Mouse (Mus musculus) spleen, embryonic (tissue): Measurements from ENCODE around the gene Spon1.

Experiments used
- CTCF ChIA-PET: fragments of 350-600 bp; sonication (Branson Sonifier 250); formaldehyde crosslinking; loops from one replicate; lab custom pipeline; 2022; lab: Charles Lee

Spon1 gene

DNA sequence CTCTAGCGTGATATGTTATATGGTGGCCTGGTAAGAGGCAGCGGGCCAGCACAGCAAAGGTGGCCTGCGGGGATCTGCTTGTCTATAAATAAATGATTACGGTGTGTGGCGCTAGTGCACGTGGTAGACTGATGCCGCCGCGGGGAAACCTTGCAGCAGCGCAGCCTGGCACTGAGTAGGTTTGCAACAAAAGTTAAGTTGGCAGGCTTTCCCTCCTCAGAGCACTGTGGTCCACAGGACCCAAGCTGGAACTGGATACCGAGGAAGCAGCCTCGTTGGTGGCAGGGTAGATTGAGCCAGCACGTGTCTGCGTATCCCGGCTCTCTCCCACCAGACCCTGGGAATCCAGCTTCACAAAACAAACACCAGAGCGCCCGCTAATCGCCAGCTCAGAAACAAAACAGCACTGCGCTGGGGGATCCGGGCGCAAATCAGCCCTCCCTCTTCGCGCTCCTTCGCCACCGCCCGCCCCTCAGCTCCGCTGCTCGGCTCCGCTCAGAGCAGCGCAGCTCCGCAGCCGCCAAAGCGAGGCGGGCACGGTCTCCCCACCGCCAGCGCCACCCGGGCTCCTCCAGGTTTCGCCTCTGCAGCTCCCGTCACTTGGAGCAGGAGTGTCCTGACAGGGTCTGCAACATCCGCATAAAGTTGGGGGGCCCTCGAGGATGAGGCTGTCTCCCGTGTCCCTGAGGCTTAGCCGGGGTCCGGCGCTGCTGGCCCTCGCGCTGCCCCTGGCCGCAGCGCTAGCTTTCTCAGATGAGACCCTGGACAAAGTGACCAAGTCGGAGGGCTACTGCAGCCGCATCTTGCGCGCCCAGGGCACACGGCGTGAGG lies at the start of gene Spon1:
Gene Spon1 (plus strand): TSS at position 332 of the 831 bp plus-strand sequence.
- CTCF ChIA-PET, result no interaction called here

DNA sequence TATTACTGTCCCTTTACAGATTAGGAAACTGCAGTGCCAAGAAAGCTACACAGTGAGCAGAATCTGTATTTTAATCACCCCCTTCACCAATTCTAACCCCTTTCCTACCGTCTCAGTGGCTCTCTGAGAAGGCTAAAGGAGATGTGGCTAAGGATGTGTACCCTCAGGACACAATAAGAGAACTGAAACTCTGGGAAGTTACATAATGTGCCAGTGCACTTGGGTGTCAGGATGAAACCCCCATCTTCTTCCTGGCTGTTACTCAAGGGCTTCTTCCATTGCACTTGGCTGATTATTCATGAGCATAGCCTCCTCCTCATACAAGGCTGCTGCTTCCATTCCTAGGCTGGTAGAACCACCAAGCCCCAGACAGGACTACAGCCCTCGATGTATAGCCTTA lies 43.8 kb upstream of the Spon1 start:
- CTCF ChIA-PET, result no interaction called here

DNA sequence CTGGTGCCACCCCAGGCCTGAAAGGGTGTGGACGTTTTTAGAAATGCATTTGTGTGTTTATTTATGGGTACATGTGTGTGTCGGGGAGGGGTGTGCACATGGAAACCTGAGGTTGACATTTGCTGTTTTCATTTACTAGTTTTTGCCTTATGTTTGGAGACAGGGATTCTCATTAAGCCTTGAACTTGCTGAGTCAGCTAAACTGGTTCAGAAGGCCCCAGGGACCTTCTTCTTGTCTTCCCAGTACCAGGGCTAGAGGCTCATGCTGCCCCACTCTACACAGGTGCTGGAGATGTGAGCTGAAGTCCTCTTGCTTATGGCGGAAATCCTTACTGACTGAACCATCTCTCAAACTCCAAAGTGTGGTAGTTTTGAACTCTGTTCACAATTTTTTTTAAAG lies 41.9 kb upstream of the Spon1 start:
- CTCF ChIA-PET, result no interaction called here

DNA sequence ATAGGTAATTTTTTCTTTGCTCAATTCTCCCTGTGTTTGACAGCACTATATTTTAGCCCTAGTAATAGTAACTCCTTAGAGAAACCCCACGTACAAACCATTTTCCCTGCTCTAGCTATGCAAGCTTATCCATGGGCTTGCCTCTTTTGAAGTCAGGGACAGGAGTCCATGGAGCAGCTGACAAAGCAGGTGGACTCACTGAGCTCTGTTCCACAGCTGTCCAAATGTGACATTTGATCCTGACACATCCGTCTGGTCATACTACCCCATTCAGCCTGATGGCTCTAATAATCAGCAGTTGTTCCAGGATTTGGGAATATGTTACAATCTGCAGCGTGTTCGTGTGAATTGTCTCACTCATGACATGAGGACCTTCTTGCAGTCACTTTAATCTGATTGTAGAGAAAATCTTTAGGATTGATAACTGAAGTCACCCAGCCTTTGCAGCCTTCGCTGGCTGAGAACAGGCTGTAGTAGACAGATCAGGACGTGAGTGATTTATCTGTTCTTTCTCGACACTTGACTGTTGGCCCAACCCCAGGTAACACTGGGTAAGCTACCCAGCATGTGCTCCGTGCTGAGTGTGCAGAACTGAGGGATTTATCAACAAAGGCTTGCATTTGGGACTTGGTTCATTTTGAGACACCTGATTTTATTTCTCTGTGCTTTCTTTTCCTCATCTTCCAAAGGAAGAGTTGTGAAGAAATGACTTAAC lies 37.6 kb upstream of the Spon1 start:
- CTCF ChIA-PET, result no interaction called here

DNA sequence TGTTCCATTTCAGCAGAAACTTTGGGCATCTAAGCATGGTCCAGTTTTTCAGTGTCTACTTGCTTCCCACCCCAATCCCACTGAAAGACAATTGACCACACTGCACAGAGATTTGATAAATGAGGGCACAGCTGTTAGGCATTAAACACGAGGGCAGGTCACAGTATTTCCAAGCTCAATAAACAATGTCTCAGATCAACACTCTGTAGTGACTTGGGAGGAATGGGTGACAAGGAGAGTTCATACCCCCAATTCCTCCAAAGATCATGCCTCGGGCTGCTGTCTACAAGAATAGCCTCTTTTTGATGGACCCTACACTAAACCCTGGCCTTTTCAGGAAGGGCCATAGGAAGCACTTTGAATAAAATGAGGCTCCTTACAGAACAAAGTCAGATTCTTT lies 36.9 kb upstream of the Spon1 start:
- CTCF ChIA-PET, result no interaction called here

DNA sequence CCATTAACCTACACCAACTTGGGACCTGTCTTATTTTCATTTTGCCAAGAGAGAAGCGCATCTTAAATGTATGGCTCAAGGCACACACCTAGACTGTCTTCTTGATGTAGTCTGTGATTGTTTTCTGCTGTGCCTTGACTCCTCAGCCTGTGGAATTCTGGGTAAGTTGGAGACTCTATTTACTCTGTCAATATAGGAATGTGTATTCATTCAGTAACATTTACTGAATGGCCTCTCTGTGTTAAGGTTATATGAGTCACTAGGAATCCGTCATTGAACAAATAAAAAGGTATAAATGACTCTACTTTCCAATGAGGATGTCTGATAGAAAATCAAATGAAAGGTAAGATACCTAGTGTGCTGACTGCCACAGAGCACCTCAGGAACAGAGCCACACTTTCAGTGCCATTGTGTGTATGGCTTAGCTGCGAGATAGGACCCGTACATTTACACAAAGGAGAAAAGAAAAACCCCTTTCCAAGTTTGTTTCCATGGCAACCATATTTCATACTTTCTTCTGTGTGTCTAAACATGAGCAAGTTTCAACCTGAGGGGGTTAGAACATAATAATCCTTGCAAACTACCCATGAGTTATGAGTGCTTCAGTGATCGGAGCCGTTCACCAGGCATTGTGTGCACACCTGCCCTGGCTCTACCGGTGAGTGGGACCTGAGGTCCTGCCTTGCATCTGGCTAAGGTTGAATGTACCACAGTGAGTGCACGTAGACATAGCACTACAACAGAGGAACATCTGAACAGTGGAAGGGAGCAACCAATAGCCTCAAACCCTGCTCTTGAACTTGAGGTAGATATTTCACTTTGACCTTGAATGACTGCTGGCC lies 35.2 kb upstream of the Spon1 start:
- CTCF ChIA-PET, result no interaction called here

DNA sequence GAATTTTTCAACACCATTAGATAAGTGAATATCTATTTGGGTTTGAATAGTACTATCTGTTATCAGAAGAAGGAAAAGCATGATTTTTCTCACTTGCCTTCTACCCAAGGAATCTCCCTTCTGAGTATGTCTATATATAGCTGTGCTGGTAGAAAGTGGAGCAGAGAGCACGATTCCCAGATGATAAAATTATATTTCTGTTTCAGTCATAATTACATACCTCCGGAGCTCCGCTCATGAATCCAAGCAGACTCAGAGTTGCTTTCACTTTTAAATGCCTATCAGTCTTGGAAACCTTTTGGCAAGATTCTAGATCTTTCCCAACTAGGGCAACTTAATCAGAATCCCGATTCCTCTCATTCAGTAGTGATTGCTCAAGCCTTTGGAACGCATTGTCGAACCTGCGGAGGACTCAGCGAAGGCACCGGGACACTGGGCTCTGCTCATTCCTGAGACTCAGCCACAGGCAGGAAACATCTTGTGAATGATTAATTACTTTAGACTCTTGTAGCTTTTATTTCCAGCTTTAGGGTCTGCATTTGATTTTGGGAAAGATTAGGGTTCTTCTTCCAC lies 27.9 kb upstream of the Spon1 start:
- CTCF ChIA-PET, result no interaction called here

DNA sequence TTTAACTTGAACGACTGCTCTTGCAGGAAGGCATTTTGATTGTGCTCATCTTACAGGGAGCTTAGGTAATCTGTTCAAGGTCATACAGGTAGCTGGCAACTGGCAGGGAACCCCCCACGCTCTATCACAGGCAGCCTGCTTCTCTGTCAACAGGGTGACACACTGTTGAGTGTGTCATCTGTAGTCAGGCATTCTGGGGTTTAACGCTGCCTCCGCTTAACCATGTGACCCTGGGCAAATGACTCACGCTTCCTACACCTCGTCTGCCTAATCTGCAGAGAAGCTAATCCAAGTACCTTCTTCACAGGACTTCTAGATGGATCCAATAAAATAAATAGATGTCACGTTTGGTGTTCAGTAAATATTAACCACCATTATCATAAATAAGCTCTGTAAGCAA lies 26.6 kb upstream of the Spon1 start:
- CTCF ChIA-PET, result no interaction called here

DNA sequence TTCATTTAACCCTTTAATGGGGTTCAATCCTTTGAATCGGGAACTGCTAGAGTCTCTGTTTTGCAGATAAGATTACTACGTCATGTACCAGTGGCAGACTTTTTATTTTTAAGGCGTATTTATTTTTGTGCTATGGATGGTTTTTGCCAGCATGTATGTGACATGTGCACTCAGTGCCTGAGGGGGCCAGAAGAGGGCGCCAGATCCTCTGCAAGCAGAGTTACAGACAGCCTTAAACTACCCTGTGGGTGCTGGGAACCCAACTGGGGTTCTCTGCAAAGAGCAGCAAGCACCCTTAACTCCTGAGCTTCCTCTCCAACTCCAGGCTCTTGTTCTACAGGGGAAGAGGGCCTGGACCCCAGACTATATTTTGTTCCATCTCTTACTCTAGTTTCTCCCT lies 23.2 kb upstream of the Spon1 start:
- CTCF ChIA-PET, result no interaction called here

DNA sequence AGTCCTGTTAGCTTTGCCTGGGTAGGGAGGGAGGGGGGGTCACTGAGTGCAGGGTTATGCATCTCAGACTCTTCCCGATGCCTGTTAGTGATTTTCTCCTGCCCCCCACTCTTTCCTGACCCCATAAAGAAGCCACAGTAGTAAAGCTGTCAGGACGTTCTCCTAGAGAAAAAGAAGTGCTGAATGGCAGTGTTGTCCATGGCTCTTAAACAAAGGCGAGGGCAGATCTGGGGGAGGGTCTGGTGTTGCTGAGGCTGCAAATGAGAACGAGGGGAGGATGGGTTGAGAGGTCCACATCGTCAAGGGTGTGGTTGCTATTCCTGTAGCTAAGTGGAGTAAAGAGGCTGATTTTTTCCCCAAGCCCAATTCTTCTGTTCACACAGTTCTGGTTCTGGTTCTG lies 21.8 kb upstream of the Spon1 start:
- CTCF ChIA-PET, result no interaction called here

DNA sequence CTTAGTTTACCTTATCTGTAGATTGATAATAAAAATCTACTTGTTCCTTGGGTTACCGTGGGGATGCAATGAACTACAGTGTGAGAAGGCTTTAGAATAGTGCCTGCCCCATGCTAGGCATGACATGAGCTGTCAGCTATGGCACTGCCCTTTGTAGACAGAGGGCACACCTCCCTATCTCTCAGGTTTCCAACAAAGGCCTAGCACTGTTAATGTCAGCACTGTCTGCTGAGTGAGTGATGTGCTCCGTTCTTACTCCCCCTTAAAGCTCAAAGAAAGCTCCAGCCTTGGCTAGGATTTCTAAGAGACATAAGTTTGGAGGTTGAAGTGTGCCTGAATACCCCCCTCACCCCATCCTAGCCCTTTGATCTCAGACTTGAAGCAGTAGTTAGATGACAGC lies 9.2 kb upstream of the Spon1 start:
- CTCF ChIA-PET, result no interaction called here

DNA sequence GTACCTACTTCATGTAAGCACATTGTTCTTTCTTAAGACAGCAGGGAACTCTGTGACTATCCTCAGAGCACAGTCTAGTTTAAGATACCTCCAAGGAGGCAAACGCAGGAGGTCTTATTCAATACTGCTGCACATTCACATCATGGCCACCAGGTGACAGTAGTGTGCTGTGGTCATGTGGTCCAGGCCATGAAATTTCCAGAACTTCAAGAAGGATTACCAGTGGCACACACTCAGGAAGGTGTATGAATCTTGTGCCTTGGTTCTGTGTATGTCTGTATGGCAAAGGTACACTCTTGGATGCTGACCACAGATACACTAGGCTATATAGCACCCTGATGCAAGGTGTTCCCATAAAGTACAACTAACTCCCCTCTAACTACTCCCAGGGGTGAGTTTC lies 6.6 kb upstream of the Spon1 start:
- CTCF ChIA-PET, result no interaction called here

DNA sequence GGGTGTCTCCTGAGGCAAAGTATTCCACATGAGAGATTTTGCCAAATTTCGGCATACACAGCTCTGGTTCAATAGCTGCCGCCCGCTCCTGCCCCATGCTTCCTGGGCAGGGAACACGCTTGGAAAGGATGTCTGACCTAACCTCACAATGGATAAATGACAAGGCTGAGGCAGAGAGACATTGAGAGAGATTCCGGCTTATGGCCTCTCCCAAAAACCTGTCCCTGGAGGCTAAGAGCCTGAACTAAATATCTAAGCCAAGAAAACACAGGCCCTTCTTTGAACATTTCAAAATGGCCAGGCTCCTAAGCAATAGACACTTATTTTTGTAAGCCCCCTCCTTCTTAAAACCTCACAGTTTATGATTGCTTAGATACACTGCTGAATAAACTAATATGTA lies 665 bp upstream of the Spon1 start:
- CTCF ChIA-PET, result no interaction called here

DNA sequence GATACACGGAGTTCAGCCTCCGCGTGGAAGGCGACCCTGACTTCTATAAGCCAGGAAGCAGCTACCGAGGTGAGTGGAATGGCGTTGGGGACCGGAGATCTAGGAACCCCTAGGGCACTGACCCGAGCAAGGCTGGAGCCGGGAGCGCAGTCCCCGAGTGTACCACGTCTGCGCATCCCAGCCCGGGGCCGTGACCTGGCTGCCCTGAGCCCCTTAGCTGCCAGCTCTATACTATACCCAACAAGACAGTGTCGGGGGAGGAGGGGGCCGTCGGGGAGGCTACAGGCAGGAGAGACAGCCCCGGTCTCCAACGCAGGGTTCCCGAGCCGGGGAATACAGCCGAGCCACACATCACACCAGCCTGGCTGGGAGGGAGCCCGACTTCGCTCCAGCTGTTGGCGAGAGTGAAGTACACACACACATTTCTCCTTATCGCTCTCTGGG lies 722 bp downstream of the Spon1 start:
- CTCF ChIA-PET, result no interaction called here

DNA sequence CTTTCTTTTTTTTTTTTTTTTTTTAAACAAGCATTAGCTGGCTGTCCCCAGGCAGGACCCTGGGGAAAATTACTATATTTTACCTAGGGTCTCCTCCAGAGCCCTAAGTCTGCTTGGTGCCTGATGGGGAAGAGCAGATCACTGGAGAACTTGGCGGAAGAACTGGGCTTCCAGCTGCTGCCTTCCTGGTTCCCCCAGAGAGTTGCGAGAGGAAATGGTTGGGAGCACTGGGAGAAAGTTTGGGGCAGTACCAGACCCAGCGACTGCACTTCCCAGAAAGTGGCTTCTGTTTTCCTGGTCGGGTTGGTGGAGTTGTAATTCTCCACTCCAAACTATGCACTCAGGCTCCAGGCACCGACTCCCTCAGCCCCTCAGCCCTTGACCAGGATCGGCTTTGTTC lies 1.7 kb downstream of the Spon1 start:
- CTCF ChIA-PET, result no interaction called here

DNA sequence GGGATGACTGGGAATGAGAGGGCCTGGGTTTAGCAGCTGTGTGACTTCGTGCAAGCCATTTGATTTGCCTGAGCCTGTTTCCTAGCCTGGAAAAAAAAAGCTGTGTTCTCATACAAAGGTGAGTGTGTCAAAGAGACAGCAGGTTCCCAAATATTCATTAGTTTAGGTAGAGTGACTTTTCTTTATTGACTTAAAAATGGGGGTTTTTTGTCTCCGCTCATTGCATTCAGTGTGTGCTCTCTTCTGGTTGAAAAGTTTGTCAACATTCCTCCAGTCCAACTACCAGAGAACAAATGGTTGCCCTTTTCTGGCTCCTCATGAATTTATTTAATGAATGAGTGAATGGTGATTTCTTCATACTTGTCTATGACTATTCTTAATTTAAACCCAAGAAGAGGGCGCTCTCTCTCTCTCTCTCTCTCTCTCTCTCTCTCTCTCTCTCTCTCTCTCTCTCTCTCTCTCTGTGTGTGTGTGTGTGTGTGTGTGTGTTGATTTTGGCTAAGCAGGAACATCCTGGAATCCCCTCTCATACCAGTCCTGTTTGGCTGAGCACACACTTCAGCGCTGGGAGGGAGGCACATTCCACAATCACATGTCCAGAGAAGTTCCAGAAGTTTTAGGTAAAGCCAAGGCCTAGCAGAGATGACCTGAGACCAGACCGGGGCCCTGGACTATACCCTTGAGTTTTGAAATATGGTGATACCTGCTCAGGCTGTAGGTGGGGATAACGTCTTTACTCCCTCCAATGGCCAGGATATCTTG lies 2.6 kb downstream of the Spon1 start:
- CTCF ChIA-PET, result no interaction called here

DNA sequence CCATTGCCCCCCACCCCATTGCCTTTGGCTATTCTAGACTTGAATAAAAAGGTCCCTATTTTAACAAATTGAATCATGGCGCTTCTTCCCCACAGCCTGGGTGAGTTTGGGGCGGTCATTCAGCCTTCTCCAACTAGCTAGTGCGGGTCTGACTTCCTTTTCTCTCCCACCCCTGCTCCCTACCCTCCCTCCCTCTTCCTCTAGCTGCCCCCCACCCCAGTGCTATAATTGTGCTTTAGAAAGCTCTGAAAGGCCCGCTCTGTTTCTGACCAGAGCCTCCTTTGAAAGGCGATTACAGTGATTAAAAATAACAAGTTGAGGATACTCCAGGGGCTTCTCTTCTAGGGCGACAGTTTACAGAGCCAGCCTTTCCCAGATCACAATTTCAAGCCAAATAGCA lies 3.5 kb downstream of the Spon1 start:
- CTCF ChIA-PET, result no interaction called here

DNA sequence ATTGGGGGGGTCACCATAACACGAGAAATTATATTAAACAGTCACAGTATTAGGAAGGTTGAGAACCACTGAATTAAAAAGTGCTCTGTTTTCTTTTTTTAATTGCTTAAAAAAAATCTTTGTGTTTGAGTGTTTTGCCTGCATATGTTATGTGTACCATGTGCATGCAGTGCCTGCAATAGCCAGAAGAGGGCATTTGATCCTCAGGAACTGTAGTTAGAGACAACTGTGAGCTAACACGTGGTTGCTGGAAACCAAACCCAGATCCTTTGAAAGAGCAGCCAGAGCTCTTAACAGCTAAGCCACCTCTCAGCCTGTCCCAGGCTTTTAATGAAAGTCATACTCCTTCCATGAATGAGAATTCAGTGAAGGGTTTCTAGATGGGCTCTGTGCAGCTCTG lies 6.3 kb downstream of the Spon1 start:
- CTCF ChIA-PET, result interaction anchor here (0.6 kb wide), 1 partner anchor 237 kb away, joined by 6 read pairs; no protein-coding TSS in a partner anchor

DNA sequence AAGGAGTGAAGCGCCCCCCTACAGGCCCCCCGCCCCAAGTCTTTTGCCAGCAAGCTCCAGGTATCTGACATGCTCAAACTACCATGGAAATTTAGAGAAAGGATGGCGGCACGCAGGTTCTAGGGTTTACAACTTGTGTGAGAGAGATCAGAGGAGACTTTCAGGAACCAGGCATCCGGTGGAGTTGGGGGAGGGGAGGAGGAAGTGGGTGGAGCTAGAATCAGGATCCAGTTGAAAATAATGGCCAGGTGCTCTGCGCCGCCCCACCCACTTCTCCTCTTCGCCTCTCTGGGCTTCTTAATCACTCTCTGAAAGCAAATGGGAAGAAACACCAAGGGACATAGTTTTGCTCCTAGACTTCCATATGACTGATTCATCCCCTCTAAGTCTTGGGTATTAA lies 7.6 kb downstream of the Spon1 start:
- CTCF ChIA-PET, result interaction anchor here (0.6 to 1.2 kb wide), 3 partner anchors 9 to 210 kb away, joined by 3 to 4 read pairs (median 3); no protein-coding TSS in a partner anchor

DNA sequence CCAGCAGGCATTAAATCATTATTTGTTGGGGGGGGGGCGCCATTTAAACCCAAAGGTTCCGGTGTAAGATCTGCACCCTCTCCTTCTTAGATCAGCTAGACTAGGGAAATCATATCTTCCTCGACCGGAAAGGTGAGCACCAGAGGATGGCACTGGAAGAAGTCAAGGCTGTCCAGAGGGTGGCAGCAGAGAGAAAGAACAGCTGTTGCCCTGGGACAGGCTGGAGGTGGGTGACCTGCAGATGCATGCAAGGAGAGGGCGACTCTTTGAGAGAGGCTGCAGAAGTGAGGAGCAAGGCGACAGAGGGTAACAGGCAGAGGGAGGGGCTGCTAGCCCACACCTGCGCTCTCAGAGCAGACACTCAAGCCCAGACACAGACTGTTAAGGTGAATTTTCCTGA lies 8.2 kb downstream of the Spon1 start:
- CTCF ChIA-PET, result interaction anchor here (0.6 to 1.2 kb wide), 3 partner anchors 8 to 209 kb away, joined by 3 to 4 read pairs (median 3); no protein-coding TSS in a partner anchor

DNA sequence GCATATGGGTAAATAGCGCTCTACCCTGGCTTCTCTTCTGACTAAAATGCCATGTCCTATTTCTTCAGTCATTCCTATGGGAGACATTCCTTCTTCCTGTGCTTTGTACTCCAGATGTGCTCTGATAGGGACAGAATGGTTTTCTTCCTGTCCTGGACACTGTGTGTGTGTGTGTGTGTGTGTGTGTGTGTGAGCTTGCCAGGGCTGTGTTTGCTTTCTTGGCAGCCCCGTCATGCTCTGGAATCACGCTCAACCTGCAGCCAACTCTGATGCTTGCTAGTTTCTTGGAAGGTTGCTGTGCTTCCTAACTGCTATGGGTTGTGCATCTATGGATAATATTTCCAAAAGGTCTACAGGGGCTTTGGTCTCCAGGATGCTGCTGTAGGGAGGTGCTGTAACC lies 9.1 kb downstream of the Spon1 start:
- CTCF ChIA-PET, result no interaction called here
